Mouse (Mus musculus): ENCODE measurements around the gene Myh9. TPM values are rescaled to one million over a fixed set of nuclear protein-coding genes. Genes with fewer than 3 reads are reported as not detected.

The Myh9 gene
- polyA plus RNA-seq, 1 experiment from 2014 or later = 32.9 TPM

DNA sequence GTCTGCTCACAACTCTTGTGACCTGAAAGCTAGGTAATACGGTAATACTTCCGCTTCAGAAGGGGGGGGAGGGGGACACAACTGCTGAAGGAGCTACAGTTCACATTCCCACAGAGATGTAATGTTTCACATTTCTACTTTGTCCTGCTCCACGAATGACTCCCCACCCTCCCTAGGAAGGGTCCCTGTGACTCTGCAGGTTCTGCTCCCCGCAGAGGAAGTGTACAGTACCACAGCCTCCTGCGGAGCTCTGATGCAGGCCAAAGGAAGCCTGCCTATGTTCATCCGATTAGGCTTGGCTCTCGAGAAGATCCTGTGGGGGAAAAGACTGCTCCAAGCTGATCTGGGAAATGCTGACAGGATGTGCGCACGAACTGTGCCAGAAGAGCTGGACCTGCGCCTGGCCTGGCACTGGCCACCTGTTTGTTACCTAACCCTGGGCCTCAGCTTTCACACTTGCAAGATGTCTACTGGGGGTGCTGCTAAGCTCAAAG is 22.0 kb downstream of the Myh9 start:
- H3K9ac ChIP-seq (ENCODE audit: low read length) = 0 out of 2 replicates have a peak overlapping the region, but pooled peaks have one; percentile 0
- H3K4me2 ChIP-seq (replicated peaks; ENCODE audit: low read depth) = no peak overlapping the region
- ATAC-seq (ENCODE audit: low FRiP score, low TSS enrichment) (no peak), DNase-seq (ENCODE audit: low spot score) (no peak)
- H3K4me1 ChIP-seq (replicated peaks; ENCODE audit: control insufficient read depth, insufficient read depth) = peaks cover 42% of the 10 kb centered on the region
- H3K36me3 ChIP-seq (ENCODE audit: control insufficient read depth, insufficient read depth, low read length) = peaks cover 2% of the 10 kb centered on the region; the same call in 1 of the 2 replicates
- 46% methylated on average over 10 of the region's 10 CpGs for WGBS
- TF ChIP-seq CTCF (IDR thresholded peaks at IDR 0.05; ENCODE audit: low read depth) (no peak), EP300 (optimal IDR thresholded peaks at IDR 0.05) (no peak)
- no peaks in the 10 kb centered on the region for H3K9me3 ChIP-seq (ENCODE audit: control insufficient read depth, low read length)
- no peaks in the 10 kb centered on the region for H3K27me3 ChIP-seq (ENCODE audit: control insufficient read depth, insufficient read depth, low read length)
- no peak overlapping the region for H3K4me3 ChIP-seq (ENCODE audit: low read depth, low read length)
- H3K27ac ChIP-seq (replicated peaks) = peak overlapping the region; percentile 95

DNA sequence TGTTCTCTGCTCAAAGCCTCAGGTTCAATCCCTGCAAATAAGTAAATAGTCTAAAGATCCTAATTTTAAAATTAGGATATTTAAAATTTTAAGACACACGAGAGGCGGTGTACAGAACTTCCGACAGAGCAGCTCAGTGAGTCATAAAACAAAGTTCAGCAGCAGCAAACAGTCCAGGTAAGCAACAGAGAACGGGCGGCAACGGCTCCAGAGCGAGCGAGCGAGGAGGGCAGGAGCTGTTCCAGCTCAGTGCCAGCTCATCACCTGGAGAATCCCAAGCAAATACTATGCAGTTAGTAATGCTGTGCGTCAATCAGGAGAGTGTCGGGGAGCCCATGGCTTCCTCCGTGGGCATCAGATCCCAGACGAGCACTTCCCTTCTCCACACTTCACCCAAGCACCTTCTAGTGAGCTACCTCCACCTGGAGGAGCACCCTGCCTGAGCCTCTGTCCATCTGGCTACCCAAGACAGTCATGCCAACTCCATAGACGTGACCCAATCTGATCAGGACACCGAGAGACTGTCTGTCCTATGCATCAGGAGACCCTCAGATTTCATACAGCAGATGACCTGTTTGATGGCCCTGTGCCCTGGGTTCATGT is 23.3 kb downstream of the Myh9 start:
- Histone ChIP-seq H3K36me3 (ENCODE audit: control insufficient read depth, insufficient read depth, low read length) (peaks cover 2% of the 10 kb centered on the region; the same call in 1 of the 2 replicates), H3K9me3 (ENCODE audit: control insufficient read depth, low read length) (no peaks in the 10 kb centered on the region), H3K4me3 (ENCODE audit: low read depth, low read length) (no peak overlapping the region), H3K27ac (replicated peaks) (peak overlapping the region; percentile 94), H3K4me2 (replicated peaks; ENCODE audit: low read depth) (no peak overlapping the region), H3K9ac (ENCODE audit: low read length) (0 out of 2 replicates have a peak overlapping the region, but pooled peaks have one; percentile 9), H3K27me3 (ENCODE audit: control insufficient read depth, insufficient read depth, low read length) (no peaks in the 10 kb centered on the region), H3K4me1 (replicated peaks; ENCODE audit: control insufficient read depth, insufficient read depth) (peaks cover 42% of the 10 kb centered on the region)
- peak; percentile 35; the same call in 1 of the 2 replicates for ATAC-seq (ENCODE audit: low FRiP score, low TSS enrichment)
- 38% methylated on average over 15 of the region's 15 CpGs for WGBS
- TF ChIP-seq EP300 (optimal IDR thresholded peaks at IDR 0.05) (no peak), CTCF (IDR thresholded peaks at IDR 0.05; ENCODE audit: low read depth) (no peak)
- peak; percentile 79 for DNase-seq (ENCODE audit: low spot score)

DNA sequence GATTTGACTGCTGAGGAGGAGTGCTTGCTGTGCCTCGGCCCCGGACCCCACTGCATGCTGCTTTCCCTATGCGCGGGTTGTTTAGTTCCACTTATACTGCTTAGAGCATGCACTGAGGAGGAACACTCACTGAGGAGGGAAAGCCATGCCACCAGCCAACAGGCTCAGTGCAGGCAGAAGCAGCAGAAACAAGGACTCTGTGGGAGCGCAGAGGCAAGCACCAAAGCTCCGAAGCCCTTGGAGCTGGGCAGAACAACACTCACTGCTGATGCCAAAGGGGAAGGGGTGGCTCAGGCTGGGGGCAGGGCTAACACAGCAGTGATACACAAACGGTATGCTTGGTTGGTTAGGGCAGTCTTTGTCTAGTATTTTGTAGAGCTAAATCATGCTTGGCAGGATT is 24.6 kb downstream of the Myh9 start:
- no peak overlapping the region for H3K4me2 ChIP-seq (replicated peaks; ENCODE audit: low read depth)
- peaks cover 36% of the 10 kb centered on the region for H3K4me1 ChIP-seq (replicated peaks; ENCODE audit: control insufficient read depth, insufficient read depth)
- WGBS = 34% methylated on average over 7 of the region's 7 CpGs
- no peak overlapping the region for H3K4me3 ChIP-seq (ENCODE audit: low read depth, low read length)
- H3K27ac ChIP-seq (replicated peaks) = peak overlapping the region; percentile 94
- no peaks in the 10 kb centered on the region for H3K27me3 ChIP-seq (ENCODE audit: control insufficient read depth, insufficient read depth, low read length)
- TF ChIP-seq EP300 (optimal IDR thresholded peaks at IDR 0.05) = no peak
- no peak for TF ChIP-seq CTCF (IDR thresholded peaks at IDR 0.05; ENCODE audit: low read depth)
- H3K9me3 ChIP-seq (ENCODE audit: control insufficient read depth, low read length) = no peaks in the 10 kb centered on the region
- no peak for DNase-seq (ENCODE audit: low spot score)
- peaks cover 8% of the 10 kb centered on the region for H3K36me3 ChIP-seq (ENCODE audit: control insufficient read depth, insufficient read depth, low read length)
- H3K9ac ChIP-seq (ENCODE audit: low read length) = peak overlapping the region; percentile 48
- no peak for ATAC-seq (ENCODE audit: low FRiP score, low TSS enrichment)

DNA sequence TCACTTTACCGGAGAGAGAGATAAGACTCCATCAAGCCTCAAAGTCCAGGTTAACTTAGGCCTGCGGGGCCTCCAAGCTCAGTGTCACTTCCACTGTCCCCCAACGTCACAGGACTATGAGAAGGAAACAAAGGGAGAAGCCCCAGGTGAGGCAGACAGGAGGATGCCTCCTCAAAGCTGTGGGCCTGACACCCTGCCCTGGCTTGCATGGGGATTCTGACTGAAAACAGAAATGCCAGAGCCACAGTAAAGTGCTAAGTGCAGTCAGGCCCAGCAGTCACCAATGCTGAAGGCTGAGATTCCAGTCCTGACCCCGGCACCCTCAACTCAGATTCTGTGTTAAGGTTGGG is 25.4 kb downstream of the Myh9 start:
- H3K9me3 ChIP-seq (ENCODE audit: control insufficient read depth, low read length) = no peaks in the 10 kb centered on the region
- ATAC-seq (ENCODE audit: low FRiP score, low TSS enrichment) (no peak), DNase-seq (ENCODE audit: low spot score) (no peak)
- no peak for TF ChIP-seq CTCF (IDR thresholded peaks at IDR 0.05; ENCODE audit: low read depth)
- no peak for TF ChIP-seq EP300 (optimal IDR thresholded peaks at IDR 0.05)
- WGBS = 20% methylated on average over 4 of the region's 4 CpGs
- peak overlapping the region; percentile 94 for H3K27ac ChIP-seq (replicated peaks)
- no peak overlapping the region for H3K4me3 ChIP-seq (ENCODE audit: low read depth, low read length)
- H3K36me3 ChIP-seq (ENCODE audit: control insufficient read depth, insufficient read depth, low read length) = peaks cover 14% of the 10 kb centered on the region
- peaks cover 31% of the 10 kb centered on the region for H3K4me1 ChIP-seq (replicated peaks; ENCODE audit: control insufficient read depth, insufficient read depth)
- peak overlapping the region; percentile 50 for H3K9ac ChIP-seq (ENCODE audit: low read length)
- H3K27me3 ChIP-seq (ENCODE audit: control insufficient read depth, insufficient read depth, low read length) = no peaks in the 10 kb centered on the region
- peak overlapping the region; percentile 21 for H3K4me2 ChIP-seq (replicated peaks; ENCODE audit: low read depth)

DNA sequence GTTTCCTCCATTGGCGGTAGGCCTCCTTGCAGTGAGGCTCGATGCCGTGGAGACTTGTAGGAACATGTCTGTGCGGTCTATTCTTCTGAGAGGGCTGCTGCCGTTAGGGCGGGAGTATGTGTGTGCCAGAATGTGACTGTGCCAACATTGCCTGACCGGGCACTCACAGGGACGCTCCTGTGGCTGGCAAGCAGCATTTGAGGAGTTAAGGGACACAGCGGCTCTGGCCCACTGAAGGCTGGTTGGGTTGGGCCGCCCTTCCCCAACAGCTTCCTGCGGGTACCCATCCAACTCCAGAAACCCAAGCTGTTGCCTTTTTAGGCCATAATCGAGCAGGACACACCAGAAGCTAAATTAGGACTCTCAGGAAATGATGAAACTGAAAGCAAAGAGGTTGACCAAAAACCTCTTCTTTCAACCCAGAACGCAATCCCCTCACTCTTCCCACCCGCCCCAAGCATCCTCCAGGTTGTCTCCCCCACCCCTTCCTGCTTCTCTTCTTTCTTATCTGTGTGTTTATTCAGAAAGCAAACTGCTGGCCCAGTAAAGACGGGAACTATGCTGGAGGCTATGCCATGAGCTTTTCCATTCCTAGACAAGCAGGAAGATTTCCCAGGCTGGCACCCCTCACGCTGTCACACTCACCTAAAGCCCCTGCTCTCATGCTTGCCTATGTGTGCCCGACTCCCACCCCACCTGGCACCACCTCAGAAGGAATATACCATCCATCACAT is 25.9 kb downstream of the Myh9 start:
- DNase-seq (ENCODE audit: low spot score) (peak; percentile 50), ATAC-seq (ENCODE audit: low FRiP score, low TSS enrichment) (peak; percentile 39; the same call in 1 of the 2 replicates)
- TF ChIP-seq CTCF (IDR thresholded peaks at IDR 0.05; ENCODE audit: low read depth) = no peak
- TF ChIP-seq EP300 (optimal IDR thresholded peaks at IDR 0.05) = no peak
- Histone ChIP-seq H3K9ac (ENCODE audit: low read length) (peak overlapping the region; percentile 50), H3K4me2 (replicated peaks; ENCODE audit: low read depth) (peak overlapping the region; percentile 21), H3K36me3 (ENCODE audit: control insufficient read depth, insufficient read depth, low read length) (peaks cover 18% of the 10 kb centered on the region), H3K4me3 (ENCODE audit: low read depth, low read length) (no peak overlapping the region), H3K27ac (replicated peaks) (peak overlapping the region; percentile 94), H3K4me1 (replicated peaks; ENCODE audit: control insufficient read depth, insufficient read depth) (peaks cover 33% of the 10 kb centered on the region), H3K9me3 (ENCODE audit: control insufficient read depth, low read length) (no peaks in the 10 kb centered on the region), H3K27me3 (ENCODE audit: control insufficient read depth, insufficient read depth, low read length) (no peaks in the 10 kb centered on the region)
- WGBS = 24% methylated on average over 17 of the region's 17 CpGs

Data from stomach, postnatal 0 days (tissue).